Mouse (Mus musculus): ENCODE measurements around the gene Dbndd2.

- TF ChIP-seq POLR2A (IDR thresholded peaks at IDR 0.05; ENCODE audit: low read depth, low read length) (no peak), CTCF (IDR thresholded peaks at IDR 0.05; ENCODE audit: borderline replicate concordance, insufficient read depth, low read length) (no peak)
Observed at GRCm38 (mm10) chr2:164446086-164446469, 39.8 kb upstream of the Dbndd2 start.

All from embryonic fibroblast, embryonic 13.5 days (primary cell).